Mouse (Mus musculus): ENCODE data around the gene Xxylt1. TPM values are rescaled to one million over a fixed set of nuclear protein-coding genes. Genes with fewer than 3 reads are reported as not detected.
A peak's percentile ranks its signal among the peaks of the same experiment; 100 is the strongest.

The Xxylt1 gene
- total and polyA plus RNA-seq, 3 experiments, result 12.8 to 164 (median 26.6) TPM

GRCm38 (mm10) chr16:30922548-30922947, 158.7 kb downstream of the Xxylt1 start:
- no peaks in the 10 kb centered on the region for H3K9me3 ChIP-seq (replicated peaks; ENCODE audit: insufficient read depth, low read length)
- H3K79me2 ChIP-seq (ENCODE audit: control insufficient read depth, insufficient read depth, low read length, poor library complexity), result no peaks in the 10 kb centered on the region
- H3K4me1 ChIP-seq (ENCODE audit: control insufficient read depth in 1 of 2, insufficient read depth in 2 of 2, low read length in 2 of 2), result no peaks in the 10 kb centered on the region; a peak in 1 of 4 replicates
- DNase-seq (ENCODE audit: low read depth, low spot score), result peak; percentile 16
- 0 out of 4 replicates have a peak, but pooled peaks cover 0 to 1% of the 10 kb centered on the region in 2 experiments for H3K27me3 ChIP-seq (ENCODE audit: control insufficient read depth in 1 of 2, insufficient read depth in 2 of 2, low read length in 2 of 2)
- H3K27ac ChIP-seq (ENCODE audit: control insufficient read depth, low read depth, low read length), result no peak overlapping the region
- TF ChIP-seq ZC3H11A (IDR thresholded peaks at IDR 0.05; ENCODE audit: low read depth, low read length) (no peak), POLR2A (IDR thresholded peaks at IDR 0.05; ENCODE audit: control insufficient read depth in 1 of 2, insufficient read depth in 1 of 2, low read depth in 1 of 2, low read length in 2 of 2, poor library complexity in 1 of 2) (no peak), MAFK (IDR thresholded peaks at IDR 0.05; ENCODE audit: borderline replicate concordance, low read depth, low read length) (0 out of 2 replicates have a peak, but pooled peaks have one; percentile 18), KAT2A (conservative IDR thresholded peaks at IDR 0.05; ENCODE audit: low read depth, low read length) (no peak), MYB (IDR thresholded peaks at IDR 0.05; ENCODE audit: low read depth, low read length) (no peak), HCFC1 (IDR thresholded peaks at IDR 0.05; ENCODE audit: low read depth, low read length) (no peak)
- H3K36me3 ChIP-seq (ENCODE audit: control insufficient read depth in 1 of 2, insufficient read depth in 2 of 2, low read length in 2 of 2), result no peaks in the 10 kb centered on the region
- H3K4me3 ChIP-seq (ENCODE audit: control insufficient read depth in 1 of 2, insufficient read depth in 1 of 2, low read depth in 2 of 2, low read length in 2 of 2), result no peak overlapping the region
- no peak overlapping the region for H3K9ac ChIP-seq (ENCODE audit: control insufficient read depth, low read depth, low read length, poor library complexity, severe bottlenecking)

- Histone ChIP-seq H3K79me2 (ENCODE audit: control insufficient read depth, insufficient read depth, low read length, poor library complexity) (no peaks in the 10 kb centered on the region), H3K27ac (ENCODE audit: control insufficient read depth, low read depth, low read length) (no peak overlapping the region), H3K9ac (ENCODE audit: control insufficient read depth, low read depth, low read length, poor library complexity, severe bottlenecking) (no peak overlapping the region), H3K4me1 (ENCODE audit: control insufficient read depth in 1 of 2, insufficient read depth in 2 of 2, low read length in 2 of 2) (no peaks in the 10 kb centered on the region), H3K9me3 (replicated peaks; ENCODE audit: insufficient read depth, low read length) (no peaks in the 10 kb centered on the region), H3K4me3 (ENCODE audit: control insufficient read depth in 1 of 2, insufficient read depth in 1 of 2, low read depth in 2 of 2, low read length in 2 of 2) (no peak overlapping the region), H3K36me3 (ENCODE audit: control insufficient read depth in 1 of 2, insufficient read depth in 2 of 2, low read length in 2 of 2) (no peaks in the 10 kb centered on the region), H3K27me3 (ENCODE audit: control insufficient read depth in 1 of 2, insufficient read depth in 2 of 2, low read length in 2 of 2) (0 out of 4 replicates have a peak, but pooled peaks cover 0 to 3% of the 10 kb centered on the region in 2 experiments)
- no peak for DNase-seq (ENCODE audit: low read depth, low spot score)
- TF ChIP-seq MAZ (IDR thresholded peaks at IDR 0.05; ENCODE audit: low read depth, low read length) (no peak), RCOR1 (IDR thresholded peaks at IDR 0.05; ENCODE audit: low read depth, low read length) (no peak), KAT2A (conservative IDR thresholded peaks at IDR 0.05; ENCODE audit: low read depth, low read length) (no peak), ETS1 (IDR thresholded peaks at IDR 0.05; ENCODE audit: low read depth, low read length) (no peak), ZKSCAN1 (IDR thresholded peaks at IDR 0.05; ENCODE audit: low read depth, low read length) (no peak), TBP (IDR thresholded peaks at IDR 0.05; ENCODE audit: low read depth, low read length) (no peak), HCFC1 (IDR thresholded peaks at IDR 0.05; ENCODE audit: low read depth, low read length) (no peak), CHD2 (IDR thresholded peaks at IDR 0.05; ENCODE audit: low read length) (no peak), E2F4 (IDR thresholded peaks at IDR 0.05; ENCODE audit: borderline replicate concordance, low read depth, low read length) (no peak)
These were observed 162.4 kb downstream of the Xxylt1 start for GRCm38 (mm10) chr16:30918866-30919265.

GRCm38 (mm10) chr16:30916931-30917330, 164.3 kb downstream of the Xxylt1 start:
- no peak overlapping the region for H3K27ac ChIP-seq (ENCODE audit: control insufficient read depth, low read depth, low read length)
- 0 out of 4 replicates have a peak, but pooled peaks cover 0 to 2% of the 10 kb centered on the region in 2 experiments for H3K27me3 ChIP-seq (ENCODE audit: control insufficient read depth in 1 of 2, insufficient read depth in 2 of 2, low read length in 2 of 2)
- H3K9ac ChIP-seq (ENCODE audit: control insufficient read depth, low read depth, low read length, poor library complexity, severe bottlenecking), result no peak overlapping the region
- DNase-seq (ENCODE audit: low read depth, low spot score), result no peak
- H3K4me3 ChIP-seq (ENCODE audit: control insufficient read depth in 1 of 2, insufficient read depth in 1 of 2, low read depth in 2 of 2, low read length in 2 of 2), result no peak overlapping the region
- no peaks in the 10 kb centered on the region for H3K4me1 ChIP-seq (ENCODE audit: control insufficient read depth in 1 of 2, insufficient read depth in 2 of 2, low read length in 2 of 2)
- TF ChIP-seq EP300 (IDR thresholded peaks at IDR 0.05; ENCODE audit: low read depth in 1 of 2, low read length in 2 of 2) (no peak), ZC3H11A (IDR thresholded peaks at IDR 0.05; ENCODE audit: low read depth, low read length) (no peak)
- no peaks in the 10 kb centered on the region for H3K79me2 ChIP-seq (ENCODE audit: control insufficient read depth, insufficient read depth, low read length, poor library complexity)
- no peaks in the 10 kb centered on the region for H3K9me3 ChIP-seq (replicated peaks; ENCODE audit: insufficient read depth, low read length)
- H3K36me3 ChIP-seq (ENCODE audit: control insufficient read depth in 1 of 2, insufficient read depth in 2 of 2, low read length in 2 of 2), result no peaks in the 10 kb centered on the region

Measured in MEL (cell line).